Mouse (Mus musculus): ENCODE results near the gene Pdzrn4.

- TF ChIP-seq POLR2AphosphoS2 (IDR thresholded peaks at IDR 0.05; ENCODE audit: low read length) = no peak
- TF ChIP-seq CTCF (IDR thresholded peaks at IDR 0.05 in 2 of 3, conservative IDR thresholded peaks at IDR 0.05 in 1 of 3; ENCODE audit: control insufficient read depth in 1 of 3, insufficient read depth in 1 of 3, low read depth in 2 of 3, low read length in 3 of 3, poor library complexity in 1 of 3, severe bottlenecking in 1 of 3) = no peak
- TF ChIP-seq MEF2A (IDR thresholded peaks at IDR 0.05; ENCODE audit: extremely low read depth, insufficient replicate concordance, low read depth, low read length, poor library complexity, severe bottlenecking) = no peak
- no peak for TF ChIP-seq MAX (IDR thresholded peaks at IDR 0.05; ENCODE audit: low read length)
- TF ChIP-seq POLR2A (IDR thresholded peaks at IDR 0.05; ENCODE audit: control insufficient read depth in 1 of 2, insufficient read depth in 1 of 2, low read depth in 1 of 2, low read length in 2 of 2, poor library complexity in 1 of 2) = no peak
- no peak for TF ChIP-seq JUND (IDR thresholded peaks at IDR 0.05; ENCODE audit: low read depth, low read length)
- no peak for TF ChIP-seq EP300 (IDR thresholded peaks at IDR 0.05; ENCODE audit: low read depth in 1 of 2, low read length in 2 of 2)
These were observed 281.7 kb downstream of the Pdzrn4 start for GRCm38 (mm10) chr15:92678377-92678776.

All from MEL (cell line).